Mouse (Mus musculus) T-helper 17 cell (primary cell): ENCODE data around the gene Apol7e.
"Not testable (repeated sequence)": the region's sequence is repeated elsewhere in the genome, so short reads cannot be mapped to it uniquely, and the experiment has no call there.

ENCODE experiments used
- in situ Hi-C, 2 experiments: fragments of 300-600 bp; cut with MboI, MseI; formaldehyde crosslinking; loops; 1 replicate in 1 of 2; 2 replicates in 1 of 2; pipeline ENCODE4 v1.15.1; 2025; ENCODE audit warnings: high pct_unique_total_duplicates in 2 of 2

Apol7e gene

GRCm38 (mm10) chr15:77698656-77699055 lies at the start of gene Apol7e:
TSS of gene Apol7e (plus strand) at chr15:77698857.
- in situ Hi-C loops = loop anchor here in 1 of 2 experiments (5.0 kb wide), 2 partner anchors 49 to 251 kb away; partner anchors contain the start of gene Apol7b

- in situ Hi-C loops = loop anchor here (5.0 kb wide), 1 partner anchor 159 kb away; no protein-coding TSS in a partner anchor
Measured at GRCm38 (mm10) chr15:77651143-77651542, 47.5 kb upstream of the Apol7e start.

- in situ Hi-C loops = loop anchor here (5.0 kb wide), 2 partner anchors 62 to 187 kb away; partner anchors contain the start of genes Apol10b (in 1 of the 2) and Gm36245 (in 1 of the 2)
Measured at GRCm38 (mm10) chr15:77659773-77660172, 38.9 kb upstream of the Apol7e start.

GRCm38 (mm10) chr15:77661841-77662240 lies 36.8 kb upstream of the Apol7e start:
- in situ Hi-C loops = loop anchor here (5.0 kb wide), 2 partner anchors 65 to 190 kb away; partner anchors contain the start of genes Apol10b (in 1 of the 2) and Gm36245 (in 1 of the 2)

GRCm38 (mm10) chr15:77674081-77674480 lies 24.6 kb upstream of the Apol7e start:
- in situ Hi-C loops = not testable (repeated sequence)

- in situ Hi-C loops = not testable (repeated sequence)
Measured at GRCm38 (mm10) chr15:77683944-77684343, 14.7 kb upstream of the Apol7e start.

- in situ Hi-C loops = loop anchor here in 1 of 2 experiments (5.0 kb wide), 1 partner anchor 239 kb away; no protein-coding TSS in a partner anchor
Measured at GRCm38 (mm10) chr15:77691532-77692311, 6.9 kb upstream of the Apol7e start.

GRCm38 (mm10) chr15:77694687-77695295 lies 3.9 kb upstream of the Apol7e start:
- in situ Hi-C loops = loop anchor here (5.0 kb wide), 3 partner anchors 53 to 247 kb away; partner anchors contain the start of gene Apol7b (in 1 of the 2)

GRCm38 (mm10) chr15:77705306-77705705 lies 6.6 kb downstream of the Apol7e start:
- in situ Hi-C loops = loop anchor here in 1 of 2 experiments (5.0 kb wide), 1 partner anchor 42 kb away; no protein-coding TSS in a partner anchor

GRCm38 (mm10) chr15:77708936-77709335 lies 10.3 kb downstream of the Apol7e start:
- in situ Hi-C loops = loop anchor here in 1 of 2 experiments (5.0 kb wide), 1 partner anchor 38 kb away; no protein-coding TSS in a partner anchor

- in situ Hi-C loops = not testable (repeated sequence)
Measured at GRCm38 (mm10) chr15:77718240-77718639, 19.6 kb downstream of the Apol7e start.

- in situ Hi-C loops = not testable (repeated sequence)
Measured at GRCm38 (mm10) chr15:77721509-77721908, 22.9 kb downstream of the Apol7e start.

- in situ Hi-C loops = not testable (repeated sequence)
Measured at GRCm38 (mm10) chr15:77724208-77724911, 25.7 kb downstream of the Apol7e start.

GRCm38 (mm10) chr15:77725393-77726020 lies 26.9 kb downstream of the Apol7e start:
- in situ Hi-C loops = not testable (repeated sequence)

- in situ Hi-C loops = not testable (repeated sequence)
Measured at GRCm38 (mm10) chr15:77727139-77727538, 28.5 kb downstream of the Apol7e start.

GRCm38 (mm10) chr15:77727745-77728144 lies 29.1 kb downstream of the Apol7e start:
- in situ Hi-C loops = not testable (repeated sequence)

GRCm38 (mm10) chr15:77728739-77729138 lies 30.1 kb downstream of the Apol7e start, which contains the start of gene Apol9b:
TSS of gene Apol9b (plus strand) at chr15:77729039.
- in situ Hi-C loops = not testable (repeated sequence)

- in situ Hi-C loops = loop anchor here in 1 of 2 experiments (5.0 kb wide), 1 partner anchor 324 kb away; no protein-coding TSS in a partner anchor
Measured at GRCm38 (mm10) chr15:77731605-77732004, 32.9 kb downstream of the Apol7e start.

- in situ Hi-C loops = loop anchor here in 1 of 2 experiments (5.0 kb wide), 1 partner anchor 326 kb away; no protein-coding TSS in a partner anchor
Measured at GRCm38 (mm10) chr15:77732851-77733250, 34.2 kb downstream of the Apol7e start.

GRCm38 (mm10) chr15:77733380-77733779 lies 34.7 kb downstream of the Apol7e start:
- in situ Hi-C loops = loop anchor here in 1 of 2 experiments (5.0 kb wide), 1 partner anchor 326 kb away; no protein-coding TSS in a partner anchor
